Mouse (Mus musculus): ENCODE measurements around the gene Olfr1209. TPM values are rescaled to one million over a fixed set of nuclear protein-coding genes. Genes with fewer than 3 reads are reported as not detected.

Olfr1209 gene
- not detected in 2 replicates for polyA plus RNA-seq (2016; fragmentation: Nextera tagmentation; extraction: Ambion mirVana)

DNA sequence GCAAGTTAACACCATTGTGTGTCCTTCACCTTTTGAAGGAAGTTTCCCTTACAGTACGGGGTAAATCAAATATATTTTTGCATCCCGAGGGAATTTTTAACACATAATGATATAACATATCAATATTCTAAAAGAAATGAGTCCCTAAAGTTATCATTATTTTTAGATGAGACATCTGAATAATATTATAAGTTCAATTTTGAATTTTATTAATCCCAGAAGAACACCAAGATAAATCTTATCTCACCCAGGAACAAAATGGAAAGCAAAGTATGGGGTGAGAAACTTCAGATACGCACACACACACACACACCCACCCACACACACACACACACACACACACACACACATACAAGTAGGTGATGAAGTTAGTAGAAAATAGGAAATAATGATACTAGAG is at the start of gene Olfr1209:
Olfr1209 (minus strand) TSS at position 101 of the 400 bp plus-strand sequence.
- Histone ChIP-seq H3K4me1 (no peaks in the 10 kb centered on the region), H3K9me3 (replicated peaks) (no peaks in the 10 kb centered on the region), H3K27me3 (ENCODE audit: low read depth, poor library complexity, severe bottlenecking) (no peaks in the 10 kb centered on the region), H3K4me3 (no peak within 1 kb of the TSS), H3K27ac (replicated peaks) (no peak within 1 kb of the TSS), H3K36me3 (no peaks in the 10 kb centered on the region)
- no peak for DNase-seq (ENCODE audit: low spot score)
- WGBS, result 85% methylated on average over 3 of the region's 3 CpGs

DNA sequence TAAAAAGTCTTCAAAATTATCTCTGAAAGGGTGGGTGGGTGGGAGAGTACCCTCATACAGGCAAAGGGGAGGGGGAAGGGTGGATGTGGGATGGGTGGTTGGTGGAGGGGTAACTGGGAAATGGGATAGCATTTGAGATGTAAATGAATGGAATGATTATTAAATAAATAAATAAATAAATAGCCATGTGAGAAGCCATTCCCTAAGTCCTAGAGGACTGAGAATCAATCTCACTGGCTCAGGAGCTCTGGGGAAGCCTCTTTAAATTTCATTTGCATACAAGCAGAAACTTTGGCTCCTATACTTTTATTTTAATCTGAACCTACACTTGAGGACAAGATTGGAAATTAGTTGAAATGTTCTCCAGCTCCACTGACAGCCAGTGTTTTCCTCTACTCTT is 38.7 kb upstream of the Olfr1209 start, which contains the start of gene Olfr1212:
Olfr1212 (plus strand) TSS at position 301 of the 400 bp plus-strand sequence.
- no peaks in the 10 kb centered on the region for H3K36me3 ChIP-seq
- H3K9me3 ChIP-seq (replicated peaks), result no peaks in the 10 kb centered on the region
- no peaks in the 10 kb centered on the region for H3K4me1 ChIP-seq
- no peak within 1 kb of the TSS for H3K27ac ChIP-seq (replicated peaks)
- DNase-seq (ENCODE audit: low spot score), result no peak
- H3K27me3 ChIP-seq (ENCODE audit: low read depth, poor library complexity, severe bottlenecking), result no peaks in the 10 kb centered on the region
- no peak within 1 kb of the TSS for H3K4me3 ChIP-seq

DNA sequence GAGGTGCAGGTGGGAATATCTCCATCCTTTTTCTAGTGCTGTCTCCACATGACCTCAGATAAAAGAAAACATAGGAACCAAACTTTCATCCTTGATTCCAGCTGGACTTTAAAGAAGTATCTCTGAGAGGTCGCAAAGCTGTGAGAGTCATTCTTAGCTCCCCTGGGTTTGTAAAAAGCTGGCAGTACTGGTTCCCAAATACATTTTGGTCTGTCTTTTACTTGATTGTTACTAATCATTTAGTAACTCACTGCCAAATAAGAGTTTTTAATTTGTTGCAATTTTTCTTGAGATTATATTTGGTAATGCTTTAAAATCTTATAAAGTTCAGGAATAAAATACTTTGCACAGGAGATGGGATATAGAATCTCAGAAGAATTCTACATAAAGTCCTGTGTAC is 23.1 kb upstream of the Olfr1209 start, which contains the start of gene Olfr1211:
Olfr1211 (minus strand) TSS at position 101 of the 400 bp plus-strand sequence.
- H3K9me3 ChIP-seq (replicated peaks), result no peaks in the 10 kb centered on the region
- no peak within 1 kb of the TSS for H3K4me3 ChIP-seq
- H3K4me1 ChIP-seq, result no peaks in the 10 kb centered on the region
- H3K27me3 ChIP-seq (ENCODE audit: low read depth, poor library complexity, severe bottlenecking), result no peaks in the 10 kb centered on the region
- no peaks in the 10 kb centered on the region for H3K36me3 ChIP-seq
- H3K27ac ChIP-seq (replicated peaks), result no peak within 1 kb of the TSS
- no peak for DNase-seq (ENCODE audit: low spot score)
- WGBS, result 91% methylated on average over 1 of the region's 1 CpGs

DNA sequence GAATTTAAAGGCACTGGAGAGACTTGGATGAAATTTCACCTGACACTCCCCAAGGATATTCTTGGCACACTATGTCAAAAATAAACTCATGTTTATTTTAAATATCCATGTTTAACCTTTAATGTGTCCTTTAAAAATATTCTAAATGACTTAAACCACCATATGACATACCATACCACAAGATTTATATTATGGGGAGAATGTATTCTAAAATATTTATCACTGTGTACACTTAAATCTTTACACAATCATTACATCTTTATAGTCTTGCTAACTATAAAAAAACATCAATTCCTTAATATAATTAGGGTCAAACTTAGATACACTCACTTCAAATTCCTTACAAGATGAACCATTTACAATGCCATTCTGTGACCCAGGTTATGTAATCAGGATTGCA is 12.7 kb downstream of the Olfr1209 start, which contains the start of gene Olfr1208:
Olfr1208 (minus strand) TSS at position 101 of the 400 bp plus-strand sequence.
- H3K9me3 ChIP-seq (replicated peaks), result no peaks in the 10 kb centered on the region
- DNase-seq (ENCODE audit: low spot score), result no peak
- no peak within 1 kb of the TSS for H3K27ac ChIP-seq (replicated peaks)
- no peak within 1 kb of the TSS for H3K4me3 ChIP-seq
- H3K36me3 ChIP-seq, result no peaks in the 10 kb centered on the region
- H3K4me1 ChIP-seq, result no peaks in the 10 kb centered on the region
- H3K27me3 ChIP-seq (ENCODE audit: low read depth, poor library complexity, severe bottlenecking), result no peaks in the 10 kb centered on the region

- H3K9me3 ChIP-seq (replicated peaks), result no peaks in the 10 kb centered on the region
- no peaks in the 10 kb centered on the region for H3K4me1 ChIP-seq
- no peak within 1 kb of the TSS for H3K4me3 ChIP-seq
- no peaks in the 10 kb centered on the region for H3K27me3 ChIP-seq (ENCODE audit: low read depth, poor library complexity, severe bottlenecking)
- H3K36me3 ChIP-seq, result no peaks in the 10 kb centered on the region
- WGBS, result 91% methylated on average over 2 of the region's 2 CpGs
- no peak within 1 kb of the TSS for H3K27ac ChIP-seq (replicated peaks)
- DNase-seq (ENCODE audit: low spot score), result no peak
Measured at GRCm38 (mm10) chr2:88862931-88863330, 52.0 kb downstream of the Olfr1209 start, which contains the start of gene Olfr1206. TSS of gene Olfr1206 (plus strand) at chr2:88863231.

Other genes with a start within 250 kb of the Olfr1209 start
- gene Olfr1193, start 239.5 kb downstream of the Olfr1209 start, polyA plus RNA-seq (2016; fragmentation: Nextera tagmentation; extraction: Ambion mirVana), result not detected in 2 replicates
- not detected in 2 replicates for gene Olfr1195, start 226.0 kb downstream of the Olfr1209 start, polyA plus RNA-seq (2016; fragmentation: Nextera tagmentation; extraction: Ambion mirVana)
- not detected in 2 replicates for gene Olfr1196, start 210.6 kb downstream of the Olfr1209 start, polyA plus RNA-seq (2016; fragmentation: Nextera tagmentation; extraction: Ambion mirVana)
- gene Olfr1197, start 182.8 kb downstream of the Olfr1209 start, polyA plus RNA-seq (2016; fragmentation: Nextera tagmentation; extraction: Ambion mirVana), result not detected in 2 replicates
- gene Olfr1198, start 163.8 kb downstream of the Olfr1209 start, polyA plus RNA-seq (2016; fragmentation: Nextera tagmentation; extraction: Ambion mirVana), result not detected in 2 replicates
- gene Olfr1199, start 154.7 kb downstream of the Olfr1209 start, polyA plus RNA-seq (2016; fragmentation: Nextera tagmentation; extraction: Ambion mirVana), result not detected in 2 replicates
- not detected in 2 replicates for gene Olfr1200, start 144.7 kb downstream of the Olfr1209 start, polyA plus RNA-seq (2016; fragmentation: Nextera tagmentation; extraction: Ambion mirVana)
- not detected in 2 replicates for gene Olfr1201, start 122.1 kb downstream of the Olfr1209 start, polyA plus RNA-seq (2016; fragmentation: Nextera tagmentation; extraction: Ambion mirVana)
- not detected in 2 replicates for gene Olfr1202, start 100.7 kb downstream of the Olfr1209 start, polyA plus RNA-seq (2016; fragmentation: Nextera tagmentation; extraction: Ambion mirVana)
- not detected in 2 replicates for gene Olfr1205, start 85.4 kb downstream of the Olfr1209 start, polyA plus RNA-seq (2016; fragmentation: Nextera tagmentation; extraction: Ambion mirVana)
- not detected in 2 replicates for gene Olfr1204, start 65.9 kb downstream of the Olfr1209 start, polyA plus RNA-seq (2016; fragmentation: Nextera tagmentation; extraction: Ambion mirVana)
- gene Olfr1206, start 51.9 kb downstream of the Olfr1209 start, polyA plus RNA-seq (2016; fragmentation: Nextera tagmentation; extraction: Ambion mirVana), result not detected in 2 replicates
- gene Olfr1208, start 12.8 kb downstream of the Olfr1209 start, polyA plus RNA-seq (2016; fragmentation: Nextera tagmentation; extraction: Ambion mirVana), result not detected in 2 replicates
- gene Olfr1211, start 23.0 kb upstream of the Olfr1209 start, polyA plus RNA-seq (2016; fragmentation: Nextera tagmentation; extraction: Ambion mirVana), result not detected in 2 replicates
- not detected in 2 replicates for gene Olfr1212, start 38.8 kb upstream of the Olfr1209 start, polyA plus RNA-seq (2016; fragmentation: Nextera tagmentation; extraction: Ambion mirVana)
- gene Gm13762, start 65.1 kb upstream of the Olfr1209 start, polyA plus RNA-seq (2016; fragmentation: Nextera tagmentation; extraction: Ambion mirVana), result not detected in 2 replicates
- gene Olfr1214, start 77.5 kb upstream of the Olfr1209 start, polyA plus RNA-seq (2016; fragmentation: Nextera tagmentation; extraction: Ambion mirVana), result not detected in 2 replicates
- not detected in 2 replicates for gene Olfr1215, start 91.8 kb upstream of the Olfr1209 start, polyA plus RNA-seq (2016; fragmentation: Nextera tagmentation; extraction: Ambion mirVana)
- gene Olfr1216, start 103.2 kb upstream of the Olfr1209 start, polyA plus RNA-seq (2016; fragmentation: Nextera tagmentation; extraction: Ambion mirVana), result not detected in 2 replicates
- not detected in 2 replicates for gene Olfr1217, start 116.9 kb upstream of the Olfr1209 start, polyA plus RNA-seq (2016; fragmentation: Nextera tagmentation; extraction: Ambion mirVana)
- gene Olfr1218, start 146.0 kb upstream of the Olfr1209 start, polyA plus RNA-seq (2016; fragmentation: Nextera tagmentation; extraction: Ambion mirVana), result not detected in 2 replicates
- gene Olfr1219, start 168.4 kb upstream of the Olfr1209 start, polyA plus RNA-seq (2016; fragmentation: Nextera tagmentation; extraction: Ambion mirVana), result not detected in 2 replicates
- not detected in 2 replicates for gene Olfr1220, start 191.7 kb upstream of the Olfr1209 start, polyA plus RNA-seq (2016; fragmentation: Nextera tagmentation; extraction: Ambion mirVana)
- gene Olfr1221, start 202.1 kb upstream of the Olfr1209 start, polyA plus RNA-seq (2016; fragmentation: Nextera tagmentation; extraction: Ambion mirVana), result not detected in 2 replicates
- not detected in 2 replicates for gene Olfr1222, start 217.9 kb upstream of the Olfr1209 start, polyA plus RNA-seq (2016; fragmentation: Nextera tagmentation; extraction: Ambion mirVana)
- not detected in 2 replicates for gene Olfr1223, start 236.4 kb upstream of the Olfr1209 start, polyA plus RNA-seq (2016; fragmentation: Nextera tagmentation; extraction: Ambion mirVana)
- not detected in 2 replicates for gene Olfr1224-ps1, start 248.9 kb upstream of the Olfr1209 start, polyA plus RNA-seq (2016; fragmentation: Nextera tagmentation; extraction: Ambion mirVana)